Comparison of ENCODE assay signal across 8 mouse cellular contexts in genomic region chr8:70773410-70773809, GRCm38 (mm10). TPM values are rescaled to one million over a fixed set of nuclear protein-coding genes. Genes with fewer than 3 reads are reported as not detected.
DNase-seq lines count a peak whose midpoint lies in the region; ATAC-seq lines count a peak whose summit lies in the region.

No protein-coding gene starts in this region.

- ATAC-seq in kidney, embryonic 14.5 days (ENCODE audit: low FRiP score, low TSS enrichment), result no peak
- ATAC-seq in embryonic facial prominence, embryonic 12.5 days (ENCODE audit: insufficient number of reproducible peaks, insufficient read depth, low FRiP score, low TSS enrichment), result no peak
- ATAC-seq in limb, embryonic 15.5 days (ENCODE audit: insufficient number of reproducible peaks, low FRiP score, low TSS enrichment, low read depth), result no peak
- no peak for ATAC-seq in inflammation-experienced regulatory T-cells, adult 6 months

- H3K9ac ChIP-seq in kidney, embryonic 14.5 days (ENCODE audit: low read depth, low read length), result peak overlapping the region; percentile 24; the same call in 1 of the 2 replicates
- H3K9ac ChIP-seq in embryonic facial prominence, embryonic 12.5 days, result 0 out of 2 replicates have a peak overlapping the region, but pooled peaks have one; percentile 34
- 0 out of 2 replicates have a peak overlapping the region, but pooled peaks have one; percentile 28 for H3K9ac ChIP-seq in limb, embryonic 15.5 days

- no peak overlapping the region for H3K27ac ChIP-seq in kidney, embryonic 14.5 days (ENCODE audit: low read depth, low read length)
- 0 out of 2 replicates have a peak overlapping the region, but pooled peaks have one; percentile 23 for H3K27ac ChIP-seq in embryonic facial prominence, embryonic 12.5 days
- peak overlapping the region; percentile 85 for H3K27ac ChIP-seq in limb, embryonic 15.5 days

- no peak overlapping the region for H3K4me2 ChIP-seq in kidney, embryonic 14.5 days (replicated peaks; ENCODE audit: low read depth, low read length)
- H3K4me2 ChIP-seq in embryonic facial prominence, embryonic 12.5 days (replicated peaks), result no peak overlapping the region
- peak overlapping the region; percentile 35 for H3K4me2 ChIP-seq in limb, embryonic 15.5 days

- peaks cover 63% of the 10 kb centered on the region for H3K36me3 ChIP-seq in kidney, embryonic 14.5 days (ENCODE audit: control insufficient read depth, insufficient read depth, low read length)
- H3K36me3 ChIP-seq in embryonic facial prominence, embryonic 12.5 days, result peaks cover 60% of the 10 kb centered on the region
- H3K36me3 ChIP-seq in limb, embryonic 15.5 days, result peaks cover 59% of the 10 kb centered on the region

- peaks cover 32% of the 10 kb centered on the region for H3K4me1 ChIP-seq in kidney, embryonic 14.5 days (ENCODE audit: control insufficient read depth, insufficient read depth, low read length)
- H3K4me1 ChIP-seq in embryonic facial prominence, embryonic 12.5 days, result peaks cover 39% of the 10 kb centered on the region
- peaks cover 61% of the 10 kb centered on the region for H3K4me1 ChIP-seq in limb, embryonic 15.5 days

- no peaks in the 10 kb centered on the region for H3K9me3 ChIP-seq in kidney, embryonic 14.5 days (ENCODE audit: control insufficient read depth, low read length)
- H3K9me3 ChIP-seq in embryonic facial prominence, embryonic 12.5 days, result no peaks in the 10 kb centered on the region
- H3K9me3 ChIP-seq in limb, embryonic 15.5 days, result no peaks in the 10 kb centered on the region

- H3K27me3 ChIP-seq in kidney, embryonic 14.5 days (ENCODE audit: control insufficient read depth, insufficient read depth, low read length), result no peaks in the 10 kb centered on the region
- no peaks in the 10 kb centered on the region for H3K27me3 ChIP-seq in embryonic facial prominence, embryonic 12.5 days
- no peaks in the 10 kb centered on the region for H3K27me3 ChIP-seq in limb, embryonic 15.5 days

- no peak for DNase-seq in kidney, adult 8-10 months
- peak; percentile 39 for DNase-seq in NIH3T3 (ENCODE audit: low read depth)
- DNase-seq in layer of hippocampus, postnatal 25 days (ENCODE audit: extremely low spot score in 1 of 2, low spot score in 1 of 2), result no peak
- no peak for DNase-seq in layer of hippocampus, adult 11-12 months (ENCODE audit: low spot score)

- no peak overlapping the region for H3K4me3 ChIP-seq in kidney, embryonic 14.5 days (ENCODE audit: low read length)
- H3K4me3 ChIP-seq in embryonic facial prominence, embryonic 12.5 days, result no peak overlapping the region
- H3K4me3 ChIP-seq in limb, embryonic 15.5 days, result peak overlapping the region; percentile 22

- WGBS in kidney, embryonic 14.5 days, result 82% methylated on average over 5 of the region's 5 CpGs
- 78% methylated on average over 5 of the region's 5 CpGs for WGBS in embryonic facial prominence, embryonic 12.5 days
- WGBS in limb, embryonic 15.5 days, result 42% methylated on average over 5 of the region's 5 CpGs

RNA-seq across cellular contexts. Expression of gene Pik3r2, which starts 3.1 kb away (rescaled TPM):
- polyA plus RNA-seq in kidney, embryonic 14.5 days (2014; fragmentation: Nextera tagmentation; extraction: Ambion mirVana), result 33.3 and 49.1 TPM in 2 replicates
- 76.8 and 78.0 TPM in 2 replicates for polyA plus RNA-seq in embryonic facial prominence, embryonic 12.5 days (2016; fragmentation: Nextera tagmentation; extraction: Ambion mirVana)
- polyA plus RNA-seq in limb, embryonic 15.5 days (2015; fragmentation: Nextera tagmentation; extraction: Ambion mirVana), result 85.8 and 91.4 TPM in 2 replicates
- 1 to 10 TPM; 2.6 to 5.4 (median 5.4) TPM for polyA plus RNA-seq in inflammation-experienced regulatory T-cells, adult 6 months (2017; shearing (Covaris generic))
- 100 to 1,000 TPM; 154 to 159 TPM for total RNA-seq in layer of hippocampus, postnatal 25 days (2021)

RNA-seq across cellular contexts. Expression of gene Mpv17l2, which starts 12.7 kb away (rescaled TPM):
- polyA plus RNA-seq in kidney, embryonic 14.5 days (2014; fragmentation: Nextera tagmentation; extraction: Ambion mirVana), result 47.9 and 52.7 TPM in 2 replicates
- 32.7 and 35.7 TPM in 2 replicates for polyA plus RNA-seq in embryonic facial prominence, embryonic 12.5 days (2016; fragmentation: Nextera tagmentation; extraction: Ambion mirVana)
- 41.9 and 46.1 TPM in 2 replicates for polyA plus RNA-seq in limb, embryonic 15.5 days (2015; fragmentation: Nextera tagmentation; extraction: Ambion mirVana)
- 10 to 100 TPM; 35.5 to 46.1 (median 42.5) TPM for polyA plus RNA-seq in inflammation-experienced regulatory T-cells, adult 6 months (2017; shearing (Covaris generic))
- total RNA-seq in layer of hippocampus, postnatal 25 days (2021), result 10 to 100 TPM; 41.7 to 42.2 TPM

RNA-seq across cellular contexts. Expression of gene Rab3a, which starts 18.9 kb away (rescaled TPM):
- 14.3 and 16.4 TPM in 2 replicates for polyA plus RNA-seq in kidney, embryonic 14.5 days (2014; fragmentation: Nextera tagmentation; extraction: Ambion mirVana)
- 27.0 and 27.6 TPM in 2 replicates for polyA plus RNA-seq in embryonic facial prominence, embryonic 12.5 days (2016; fragmentation: Nextera tagmentation; extraction: Ambion mirVana)
- polyA plus RNA-seq in limb, embryonic 15.5 days (2015; fragmentation: Nextera tagmentation; extraction: Ambion mirVana), result 17.1 and 19.4 TPM in 2 replicates
- 1 to 10 TPM; 4.6 to 8.6 (median 7.9) TPM for polyA plus RNA-seq in inflammation-experienced regulatory T-cells, adult 6 months (2017; shearing (Covaris generic))
- total RNA-seq in layer of hippocampus, postnatal 25 days (2021), result 100 to 1,000 TPM; 789 to 843 TPM

RNA-seq across cellular contexts. Expression of gene Mast3, which starts 31.4 kb away (rescaled TPM):
- polyA plus RNA-seq in kidney, embryonic 14.5 days (2014; fragmentation: Nextera tagmentation; extraction: Ambion mirVana), result 13.4 and 17.2 TPM in 2 replicates
- 13.7 and 13.9 TPM in 2 replicates for polyA plus RNA-seq in embryonic facial prominence, embryonic 12.5 days (2016; fragmentation: Nextera tagmentation; extraction: Ambion mirVana)
- 13.8 and 14.4 TPM in 2 replicates for polyA plus RNA-seq in limb, embryonic 15.5 days (2015; fragmentation: Nextera tagmentation; extraction: Ambion mirVana)
- 10 to 100 TPM; 14.8 to 20.5 (median 18.4) TPM for polyA plus RNA-seq in inflammation-experienced regulatory T-cells, adult 6 months (2017; shearing (Covaris generic))
- 100 to 1,000 TPM; 411 to 437 TPM for total RNA-seq in layer of hippocampus, postnatal 25 days (2021)

RNA-seq across cellular contexts. Expression of gene Il12rb1, which starts 34.8 kb away (rescaled TPM):
- not detected in 2 replicates for polyA plus RNA-seq in kidney, embryonic 14.5 days (2014; fragmentation: Nextera tagmentation; extraction: Ambion mirVana)
- polyA plus RNA-seq in embryonic facial prominence, embryonic 12.5 days (2016; fragmentation: Nextera tagmentation; extraction: Ambion mirVana), result 0.13 TPM in 1 of 2 replicates, not detected in the other
- 0.13 and 0.35 TPM in 2 replicates for polyA plus RNA-seq in limb, embryonic 15.5 days (2015; fragmentation: Nextera tagmentation; extraction: Ambion mirVana)
- 10 to 100 TPM; 13.8 to 38.5 (median 18.3) TPM for polyA plus RNA-seq in inflammation-experienced regulatory T-cells, adult 6 months (2017; shearing (Covaris generic))
- 1 to 10 TPM in 1 of 2 experiments, under 1 TPM in 1; 0.94 to 1.4 TPM for total RNA-seq in layer of hippocampus, postnatal 25 days (2021)
